Mouse (Mus musculus) testis, adult 2 months (tissue): ENCODE measurements around the gene Tnrc6b. TPM values are rescaled to one million over a fixed set of nuclear protein-coding genes. Genes with fewer than 3 reads are reported as not detected.

Experiments
- H3K27ac ChIP-seq: fragments of 200-500 bp; 2 replicates; pipeline ENCODE4 v1.5.1; 2012; ENCODE audit warnings: low read depth, low read length; ENCODE audit not compliant: control insufficient read depth, insufficient read depth
- H3K27me3 ChIP-seq: fragments of 200-500 bp; 2 replicates; pipeline ENCODE4 v1.6.1; 2012; ENCODE audit warnings: mild to moderate bottlenecking, low read length, moderate library complexity; ENCODE audit not compliant: control insufficient read depth, insufficient read depth
- H3K36me3 ChIP-seq: fragments of 200-500 bp; 2 replicates; pipeline ENCODE4 v1.6.1; 2012; ENCODE audit warnings: mild to moderate bottlenecking, low read length; ENCODE audit not compliant: control insufficient read depth, insufficient read depth
- H3K4me1 ChIP-seq: fragments of 200-500 bp; 2 replicates; pipeline ENCODE4 v1.6.1; 2012; ENCODE audit warnings: low read length; ENCODE audit not compliant: control insufficient read depth, insufficient read depth
- H3K4me3 ChIP-seq: fragments of 200-500 bp; 2 replicates; pipeline ENCODE4 v1.5.1; 2012; ENCODE audit warnings: low read depth, mild to moderate bottlenecking, low read length, moderate library complexity, mixed read lengths; ENCODE audit not compliant: control insufficient read depth
- CTCF ChIP-seq: fragments of 200-500 bp; IDR thresholded peaks from 2 replicates; pipeline ENCODE4 v1.5.1; 2012; ENCODE audit warnings: low read depth, mild to moderate bottlenecking, inconsistent platforms, low read length, moderate library complexity; ENCODE audit not compliant: control insufficient read depth, insufficient read depth, insufficient replicate concordance
- POLR2A ChIP-seq: fragments of 200-500 bp; IDR thresholded peaks from 2 replicates; pipeline ENCODE4 v1.6.1; 2012; ENCODE audit warnings: low read depth, mild to moderate bottlenecking, inconsistent platforms, low read length, moderate library complexity; ENCODE audit not compliant: control insufficient read depth
- polyA plus RNA-seq: library from polyadenylated mRNA; depleted of rRNA; stranded (reverse); fragments of >200 nt; gene quantifications from 2 replicates; pipeline ENCODE4 v1.2.3, GENCODE M21; 2012

Gene Tnrc6b
- polyA plus RNA-seq, 1 experiment: 26.5 TPM

- Histone ChIP-seq H3K27ac (no peak overlapping the region), H3K27me3 (no peaks in the 10 kb centered on the region), H3K36me3 (no peaks in the 10 kb centered on the region), H3K4me3 (no peak overlapping the region), H3K4me1 (no peaks in the 10 kb centered on the region)
- TF ChIP-seq CTCF (no peak), POLR2A (no peak)
Observed at GRCm38 (mm10) chr15:80742991-80743474, 31.9 kb downstream of the Tnrc6b start.

DNA sequence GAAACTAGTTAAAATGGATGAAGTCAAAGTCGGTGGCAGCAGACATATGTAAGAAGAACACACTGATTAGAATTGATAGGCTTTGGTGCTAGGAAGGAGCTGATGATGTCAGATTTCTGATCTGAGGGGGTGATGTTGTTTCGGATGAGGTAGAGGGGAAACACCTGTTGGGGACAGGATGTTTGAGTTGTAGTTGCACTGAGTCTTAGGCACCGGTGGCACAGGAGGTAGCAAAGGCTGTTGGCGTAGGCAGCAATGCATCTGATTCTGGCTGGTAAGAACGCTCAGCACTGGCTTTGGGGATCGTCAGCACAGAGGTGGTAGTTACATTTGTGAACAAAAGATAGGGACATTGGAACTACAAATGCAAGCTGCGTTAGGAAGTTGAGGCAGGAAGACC, 32.5 kb downstream of the Tnrc6b start:
- TF ChIP-seq POLR2A (no peak), CTCF (no peak)
- no peaks in the 10 kb centered on the region for H3K36me3 ChIP-seq
- no peak overlapping the region for H3K4me3 ChIP-seq
- no peak overlapping the region for H3K27ac ChIP-seq
- H3K4me1 ChIP-seq: no peaks in the 10 kb centered on the region
- H3K27me3 ChIP-seq: no peaks in the 10 kb centered on the region

- no peak overlapping the region for H3K4me3 ChIP-seq
- no peak overlapping the region for H3K27ac ChIP-seq
- TF ChIP-seq POLR2A (no peak), CTCF (no peak)
- H3K27me3 ChIP-seq: no peaks in the 10 kb centered on the region
- no peaks in the 10 kb centered on the region for H3K36me3 ChIP-seq
- H3K4me1 ChIP-seq: no peaks in the 10 kb centered on the region
Observed at GRCm38 (mm10) chr15:80744667-80745422, 33.7 kb downstream of the Tnrc6b start.

- no peaks in the 10 kb centered on the region for H3K4me1 ChIP-seq
- no peaks in the 10 kb centered on the region for H3K36me3 ChIP-seq
- TF ChIP-seq CTCF (no peak), POLR2A (no peak)
- no peak overlapping the region for H3K4me3 ChIP-seq
- no peak overlapping the region for H3K27ac ChIP-seq
- no peaks in the 10 kb centered on the region for H3K27me3 ChIP-seq
Observed at GRCm38 (mm10) chr15:80748979-80749378, 37.9 kb downstream of the Tnrc6b start.

GRCm38 (mm10) chr15:80753351-80753750, 42.2 kb downstream of the Tnrc6b start:
- Histone ChIP-seq H3K27ac (no peak overlapping the region), H3K27me3 (no peaks in the 10 kb centered on the region), H3K36me3 (no peaks in the 10 kb centered on the region), H3K4me1 (no peaks in the 10 kb centered on the region), H3K4me3 (no peak overlapping the region)
- TF ChIP-seq CTCF (no peak), POLR2A (no peak)

DNA sequence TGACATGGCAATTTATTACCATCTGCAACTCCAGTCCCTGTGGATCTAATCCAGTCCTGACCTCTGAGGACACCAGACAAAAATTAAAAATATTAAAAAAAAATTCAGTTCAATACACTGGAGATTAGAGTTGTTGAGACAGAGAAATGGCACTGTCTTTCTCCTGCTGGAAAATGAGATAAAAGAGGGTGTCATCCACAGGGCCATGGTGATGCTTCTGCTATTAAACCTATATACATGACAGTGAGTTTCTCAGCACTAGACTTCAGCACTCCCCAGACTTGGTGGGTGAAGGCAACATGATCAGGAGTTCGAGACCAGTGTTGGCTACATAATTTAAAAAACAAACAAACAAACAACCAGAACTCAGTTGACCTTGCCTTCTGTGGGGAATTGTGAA, 43.0 kb downstream of the Tnrc6b start:
- H3K27me3 ChIP-seq: no peaks in the 10 kb centered on the region
- H3K27ac ChIP-seq: no peak overlapping the region
- no peak for TF ChIP-seq POLR2A
- TF ChIP-seq CTCF: no peak
- H3K36me3 ChIP-seq: no peaks in the 10 kb centered on the region
- no peak overlapping the region for H3K4me3 ChIP-seq
- no peaks in the 10 kb centered on the region for H3K4me1 ChIP-seq

GRCm38 (mm10) chr15:80759451-80759850, 48.3 kb downstream of the Tnrc6b start:
- Histone ChIP-seq H3K4me1 (peaks cover 5% of the 10 kb centered on the region), H3K27ac (no peak overlapping the region), H3K27me3 (no peaks in the 10 kb centered on the region), H3K4me3 (no peak overlapping the region), H3K36me3 (no peaks in the 10 kb centered on the region)
- TF ChIP-seq POLR2A: no peak
- TF ChIP-seq CTCF: no peak

GRCm38 (mm10) chr15:80760504-80760903, 49.4 kb downstream of the Tnrc6b start:
- Histone ChIP-seq H3K27me3 (no peaks in the 10 kb centered on the region), H3K27ac (no peak overlapping the region), H3K36me3 (no peaks in the 10 kb centered on the region), H3K4me3 (no peak overlapping the region), H3K4me1 (peaks cover 5% of the 10 kb centered on the region)
- TF ChIP-seq CTCF (no peak), POLR2A (no peak)
